Mouse (Mus musculus) midbrain, postnatal 0 days (tissue): ENCODE results near the gene Csnk2a1. TPM values are rescaled to one million over a fixed set of nuclear protein-coding genes. Genes with fewer than 3 reads are reported as not detected.

Experiments used
- ATAC-seq: fragments of 200-750 bp; cut with Nextera tagmentation; 2 replicates; pipeline ENCODE4 v1.8.0; 2017; ENCODE audit warnings: moderate number of reproducible peaks, mild to moderate bottlenecking, moderate TSS enrichment, moderate library complexity; ENCODE audit not compliant: low FRiP score
- DNase-seq: peaks from one replicate; pipeline ENCODE4 v3.0.0-alpha.2; 2015; ENCODE audit warnings: low spot score
- H3K27ac ChIP-seq: fragments of 300-500 bp; sonication (generic); 2 replicates; pipeline ENCODE4 v1.5.1; 2014; ENCODE audit warnings: low read depth, mild to moderate bottlenecking, low read length, mixed read lengths
- H3K27me3 ChIP-seq: fragments of 300-500 bp; sonication (generic); 2 replicates; pipeline ENCODE4 v1.6.1; 2014; ENCODE audit warnings: low read length, control low read depth, mixed read lengths; ENCODE audit not compliant: insufficient read depth
- H3K36me3 ChIP-seq: fragments of 300-500 bp; sonication (generic); 2 replicates; pipeline ENCODE4 v1.6.1; 2014; ENCODE audit warnings: low read length, control low read depth, mixed read lengths; ENCODE audit not compliant: insufficient read depth
- H3K4me1 ChIP-seq: fragments of 300-500 bp; sonication (generic); 2 replicates; pipeline ENCODE4 v1.6.1; 2014; ENCODE audit warnings: mild to moderate bottlenecking, control low read depth, antibody characterized with exemption, low read length, mixed read lengths; ENCODE audit not compliant: insufficient read depth
- H3K4me2 ChIP-seq: fragments of 300-500 bp; sonication (generic); 2 replicates; pipeline ENCODE4 v1.6.1; 2014; ENCODE audit warnings: low read depth, mild to moderate bottlenecking, low read length, mixed read lengths; ENCODE audit not compliant: poor library complexity, severe bottlenecking
- H3K4me3 ChIP-seq: fragments of 300-500 bp; sonication (generic); 2 replicates; pipeline ENCODE4 v1.5.1; 2014; ENCODE audit warnings: low read depth, mild to moderate bottlenecking, low read length, moderate library complexity
- H3K9ac ChIP-seq: fragments of 300-500 bp; sonication (generic); replicated peaks from 2 replicates; pipeline ENCODE4 v1.6.1; 2014; ENCODE audit warnings: mild to moderate bottlenecking, low read length, moderate library complexity, mixed read lengths; ENCODE audit not compliant: poor library complexity, severe bottlenecking
- H3K9me3 ChIP-seq: fragments of 300-500 bp; sonication (generic); 2 replicates; pipeline ENCODE4 v1.6.1; 2016; ENCODE audit warnings: low read length, control low read depth
- CTCF ChIP-seq: IDR thresholded peaks from 2 replicates; pipeline ENCODE4 v1.5.1; 2016; ENCODE audit warnings: antibody characterized with exemption, mild to moderate bottlenecking
- WGBS: fragments of 180-500 bp; shearing (Covaris S2); extraction: QIAGEN DNeasy Blood & Tissue Kit; methylation state at CpG from one replicate; pipeline ENCODE4 v1.1.7; 2014; 5-methylcytosine and 5-hydroxymethylcytosine counted together
- polyA plus RNA-seq: library from polyadenylated mRNA; unstranded; fragments of >200 nt; fragmentation: Nextera tagmentation; extraction: Ambion mirVana; gene quantifications from 2 replicates; pipeline ENCODE4 v1.2.1, GENCODE M21; 2015
- total RNA-seq: library from RNA; depleted of rRNA; stranded (reverse); fragments of >200 nt; gene quantifications from 2 replicates; pipeline ENCODE4 v1.2.3, GENCODE M21; 2014

The Csnk2a1 gene
- total and polyA plus RNA-seq, 2 experiments from 2014 or later, result 106 to 161 TPM

DNA sequence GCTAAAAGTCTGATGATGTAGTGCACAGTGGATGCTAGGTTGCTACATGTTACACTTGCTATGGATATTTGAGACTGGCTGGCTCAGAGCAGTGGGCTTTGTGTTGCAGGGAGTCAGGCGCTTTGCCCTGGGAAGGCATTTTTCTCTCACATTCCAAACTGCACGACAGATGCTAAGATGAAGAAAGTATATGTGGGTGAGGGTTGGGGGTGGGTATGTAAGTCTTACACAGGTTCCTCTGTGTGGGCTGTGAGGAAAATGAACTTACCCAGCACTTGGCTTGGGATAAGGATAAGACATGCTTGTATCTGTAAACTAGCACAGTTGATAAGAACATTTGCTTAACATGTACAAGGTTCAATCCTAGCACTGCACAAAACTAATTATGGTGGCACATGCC is 76.2 kb downstream of the Csnk2a1 start:
- Histone ChIP-seq H3K4me2 (no peak overlapping the region), H3K27me3 (no peaks in the 10 kb centered on the region), H3K36me3 (peaks cover 33% of the 10 kb centered on the region), H3K4me3 (no peak overlapping the region), H3K9me3 (no peaks in the 10 kb centered on the region), H3K9ac (no peak overlapping the region), H3K27ac (no peak overlapping the region), H3K4me1 (no peaks in the 10 kb centered on the region)
- WGBS, result 88% methylated on average over 2 of the region's 2 CpGs
- TF ChIP-seq CTCF, result no peak
- DNase-seq (no peak), ATAC-seq (no peak)

DNA sequence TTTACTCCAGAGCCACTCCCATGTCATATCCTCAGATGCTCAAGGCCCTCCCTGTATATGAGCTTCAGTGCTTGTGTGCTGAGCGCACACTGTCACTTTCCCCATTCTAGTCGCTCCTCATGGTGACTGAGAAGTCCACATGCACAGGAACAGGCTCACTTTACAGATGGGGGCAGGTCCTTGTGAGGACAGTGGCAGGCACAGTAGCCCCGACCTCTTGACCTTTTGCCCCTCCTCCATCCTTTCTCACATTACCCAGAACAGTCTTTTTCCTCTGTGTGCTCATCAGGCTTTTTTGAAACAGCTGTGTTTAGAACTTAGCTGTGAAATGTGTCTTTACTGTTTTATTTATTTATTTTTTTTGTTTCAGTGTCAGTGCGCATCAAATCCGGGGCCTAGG is 77.1 kb downstream of the Csnk2a1 start:
- DNase-seq (no peak), ATAC-seq (no peak)
- no peaks in the 10 kb centered on the region for H3K4me1 ChIP-seq
- H3K27me3 ChIP-seq, result no peaks in the 10 kb centered on the region
- no peaks in the 10 kb centered on the region for H3K9me3 ChIP-seq
- peaks cover 42% of the 10 kb centered on the region for H3K36me3 ChIP-seq
- no peak overlapping the region for H3K27ac ChIP-seq
- 81% methylated on average over 5 of the region's 5 CpGs for WGBS
- H3K4me2 ChIP-seq, result no peak overlapping the region
- TF ChIP-seq CTCF, result no peak
- H3K9ac ChIP-seq, result no peak overlapping the region
- H3K4me3 ChIP-seq, result no peak overlapping the region

DNA sequence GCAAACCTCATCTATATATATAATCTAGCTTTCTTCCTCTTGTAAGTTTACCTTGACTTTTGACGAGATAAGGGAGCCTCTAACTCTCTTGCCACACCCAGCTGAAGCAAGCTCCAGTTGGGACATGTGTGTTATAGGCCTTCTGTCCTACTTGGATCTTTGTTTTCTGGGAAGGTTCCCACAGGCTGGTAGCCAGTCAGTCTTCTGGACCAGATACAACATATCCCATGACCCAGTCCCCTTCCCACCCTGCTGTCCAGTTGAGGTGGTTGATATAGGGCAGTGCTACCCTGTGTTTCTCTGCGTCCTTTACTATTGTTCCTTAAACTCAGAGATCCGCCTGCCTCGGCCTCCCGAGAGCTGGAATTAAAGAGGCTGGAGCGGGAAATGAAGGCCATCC is 78.8 kb downstream of the Csnk2a1 start:
- Histone ChIP-seq H3K9ac (no peak overlapping the region), H3K27ac (no peak overlapping the region), H3K27me3 (no peaks in the 10 kb centered on the region), H3K4me1 (no peaks in the 10 kb centered on the region), H3K4me3 (no peak overlapping the region), H3K4me2 (no peak overlapping the region), H3K36me3 (peaks cover 52% of the 10 kb centered on the region), H3K9me3 (no peaks in the 10 kb centered on the region)
- no peak for TF ChIP-seq CTCF
- no peak for DNase-seq
- no peak for ATAC-seq
- 97% methylated on average over 6 of the region's 6 CpGs for WGBS

DNA sequence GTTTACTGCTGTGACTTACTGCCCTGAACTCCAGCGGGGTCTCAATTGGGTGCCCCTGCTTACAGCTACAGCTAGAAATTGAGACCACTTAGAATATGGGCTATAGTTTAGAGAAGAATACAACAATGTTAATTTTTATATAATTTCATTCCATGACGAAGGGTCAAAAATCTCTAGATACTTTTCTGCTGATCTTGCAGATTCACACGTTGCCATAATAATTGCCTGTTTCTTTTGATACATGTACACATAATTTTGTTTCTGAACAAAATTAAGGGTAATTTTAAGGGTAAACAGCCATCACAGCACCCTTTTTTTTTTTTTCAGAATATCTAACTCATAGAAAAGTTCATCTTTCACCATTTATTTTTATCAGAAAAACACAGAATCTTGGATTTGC is 80.5 kb downstream of the Csnk2a1 start:
- TF ChIP-seq CTCF, result no peak
- H3K4me2 ChIP-seq, result no peak overlapping the region
- no peak for DNase-seq
- peaks cover 69% of the 10 kb centered on the region for H3K36me3 ChIP-seq
- H3K4me1 ChIP-seq, result no peaks in the 10 kb centered on the region
- 91% methylated on average over 3 of the region's 3 CpGs for WGBS
- H3K27me3 ChIP-seq, result no peaks in the 10 kb centered on the region
- no peak overlapping the region for H3K9ac ChIP-seq
- H3K4me3 ChIP-seq, result no peak overlapping the region
- H3K27ac ChIP-seq, result no peak overlapping the region
- ATAC-seq, result no peak
- H3K9me3 ChIP-seq, result no peaks in the 10 kb centered on the region

DNA sequence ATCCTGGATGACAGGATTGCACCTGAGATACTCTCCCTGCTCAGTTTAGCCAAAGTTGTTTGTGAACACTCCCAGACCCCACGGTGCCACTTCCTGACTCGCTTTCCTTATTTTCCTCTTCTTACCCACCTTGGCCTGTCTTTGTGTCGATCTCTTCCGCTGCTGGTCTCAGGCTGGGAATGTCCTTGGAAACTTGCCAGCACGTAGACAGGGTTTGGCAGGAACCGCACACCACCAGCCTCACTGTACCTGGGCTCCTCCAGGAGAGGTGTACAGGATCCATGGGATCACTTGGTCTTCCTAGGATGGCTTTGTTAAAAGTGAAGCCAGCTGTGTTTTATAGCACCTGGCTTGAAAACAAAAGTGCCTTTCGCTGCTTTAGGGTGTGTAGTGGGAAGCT is 86.4 kb downstream of the Csnk2a1 start:
- ATAC-seq (no peak), DNase-seq (no peak)
- H3K9me3 ChIP-seq, result no peaks in the 10 kb centered on the region
- TF ChIP-seq CTCF, result no peak
- peaks cover 68% of the 10 kb centered on the region for H3K36me3 ChIP-seq
- H3K9ac ChIP-seq, result no peak overlapping the region
- no peaks in the 10 kb centered on the region for H3K27me3 ChIP-seq
- no peaks in the 10 kb centered on the region for H3K4me1 ChIP-seq
- H3K4me3 ChIP-seq, result no peak overlapping the region
- 84% methylated on average over 7 of the region's 7 CpGs for WGBS
- no peak overlapping the region for H3K27ac ChIP-seq
- H3K4me2 ChIP-seq, result no peak overlapping the region

DNA sequence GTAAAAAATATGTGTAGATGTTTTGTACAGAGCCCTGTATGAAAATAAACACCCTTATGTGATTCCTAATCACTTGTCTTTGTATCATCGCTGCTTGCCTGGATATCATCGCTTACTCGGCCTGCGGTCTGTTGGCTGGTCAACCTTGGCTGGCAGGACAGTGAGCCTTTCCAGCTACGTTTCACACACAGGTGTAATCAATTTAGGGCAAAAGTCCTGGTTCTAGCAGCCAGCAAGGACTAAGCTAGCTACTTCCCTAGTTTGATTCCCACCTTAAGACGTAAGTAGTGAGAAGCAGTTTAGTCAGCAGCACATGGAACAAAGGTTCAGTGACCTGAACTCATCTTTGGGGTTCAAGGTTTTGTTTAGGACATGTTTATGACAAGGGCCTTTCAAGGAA is 87.3 kb downstream of the Csnk2a1 start:
- Histone ChIP-seq H3K4me2 (no peak overlapping the region), H3K4me3 (no peak overlapping the region), H3K9me3 (no peaks in the 10 kb centered on the region), H3K27me3 (no peaks in the 10 kb centered on the region), H3K27ac (no peak overlapping the region), H3K4me1 (no peaks in the 10 kb centered on the region), H3K36me3 (peaks cover 68% of the 10 kb centered on the region), H3K9ac (no peak overlapping the region)
- no peak for ATAC-seq
- DNase-seq, result no peak
- 94% methylated on average over 6 of the region's 6 CpGs for WGBS
- TF ChIP-seq CTCF, result no peak
